Mouse (Mus musculus) forebrain, embryonic 14.5 days (tissue): ENCODE data around the gene Zc3h7a. TPM values are rescaled to one million over a fixed set of nuclear protein-coding genes. Genes with fewer than 3 reads are reported as not detected.

Source experiments
- ATAC-seq: fragments of 200-750 bp; cut with Nextera tagmentation; 2 replicates; pipeline ENCODE4 v1.8.0; 2017; ENCODE audit warnings: mild to moderate bottlenecking, moderate library complexity
- DNase-seq: peaks from one replicate; pipeline ENCODE4 v3.0.0-alpha.2; 2015; ENCODE audit warnings: low spot score
- H3K27ac ChIP-seq: fragments of 300-500 bp; sonication (generic); 2 replicates; pipeline ENCODE4 v1.5.1; 2014; ENCODE audit warnings: low read depth, mild to moderate bottlenecking, control low read depth, low read length, moderate library complexity
- H3K27me3 ChIP-seq: fragments of 300-500 bp; sonication (generic); replicated peaks from 2 replicates; pipeline ENCODE4 v1.6.1; 2014; ENCODE audit warnings: low read length, control low read depth, mixed read lengths; ENCODE audit not compliant: control insufficient read depth, insufficient read depth
- H3K36me3 ChIP-seq: fragments of 300-500 bp; sonication (generic); 2 replicates; pipeline ENCODE4 v1.6.1; 2014; ENCODE audit warnings: low read length, control low read depth; ENCODE audit not compliant: control insufficient read depth, insufficient read depth
- H3K4me1 ChIP-seq: fragments of 300-500 bp; sonication (generic); 2 replicates; pipeline ENCODE4 v1.6.1; 2014; ENCODE audit warnings: antibody characterized with exemption, low read length, control low read depth; ENCODE audit not compliant: control insufficient read depth, insufficient read depth
- H3K4me2 ChIP-seq: fragments of 300-500 bp; sonication (generic); 2 replicates; pipeline ENCODE4 v1.6.1; 2014; ENCODE audit warnings: mild to moderate bottlenecking, control low read depth, low read length
- H3K4me3 ChIP-seq: fragments of 300-500 bp; sonication (generic); 2 replicates; pipeline ENCODE4 v1.5.1; 2014; ENCODE audit warnings: low read depth, low read length, control low read depth
- H3K9ac ChIP-seq: fragments of 300-500 bp; sonication (generic); 2 replicates; pipeline ENCODE4 v1.6.1; 2014; ENCODE audit warnings: mild to moderate bottlenecking, low read length, control low read depth, moderate library complexity
- H3K9me3 ChIP-seq: fragments of 300-500 bp; sonication (generic); replicated peaks from 2 replicates; pipeline ENCODE4 v1.6.1; 2016; ENCODE audit warnings: low read length, control low read depth, mixed read lengths; ENCODE audit not compliant: control insufficient read depth
- WGBS: fragments of 180-500 bp; shearing (Covaris S2); extraction: QIAGEN DNeasy Blood & Tissue Kit; methylation state at CpG from one replicate; pipeline ENCODE4 v1.1.7; 2014; 5-methylcytosine and 5-hydroxymethylcytosine counted together
- microRNA-seq: library from miRNA; unstranded; fragments of <30 nt; microRNA quantifications from one replicate; pipeline ENCODE4, GENCODE M21; 2016
- polyA plus RNA-seq: library from polyadenylated mRNA; unstranded; fragments of >200 nt; fragmentation: Nextera tagmentation; extraction: Ambion mirVana; gene quantifications from 2 replicates; pipeline ENCODE4 v1.2.1, GENCODE M21; 2014

Gene Zc3h7a
- polyA plus RNA-seq, 1 experiment from 2014 or later: 58.0 TPM

- Histone ChIP-seq H3K36me3 (peaks cover 53% of the 10 kb centered on the region), H3K9me3 (no peaks in the 10 kb centered on the region), H3K4me2 (no peak overlapping the region), H3K27ac (no peak overlapping the region), H3K27me3 (no peaks in the 10 kb centered on the region), H3K9ac (no peak overlapping the region), H3K4me3 (no peak overlapping the region), H3K4me1 (peaks cover 18% of the 10 kb centered on the region; the same call in 1 of the 2 replicates)
- DNase-seq: no peak
- no peak for ATAC-seq
- 76% methylated on average over 10 of the region's 10 CpGs for WGBS
These were observed 85.2 kb downstream of the Zc3h7a start for GRCm38 (mm10) chr16:11090836-11091570.

- Histone ChIP-seq H3K9ac (no peak overlapping the region), H3K4me1 (peaks cover 18% of the 10 kb centered on the region; the same call in 1 of the 2 replicates), H3K4me2 (no peak overlapping the region), H3K4me3 (no peak overlapping the region), H3K27ac (0 out of 2 replicates have a peak overlapping the region, but pooled peaks have one; percentile 29), H3K9me3 (no peaks in the 10 kb centered on the region), H3K27me3 (no peaks in the 10 kb centered on the region), H3K36me3 (peaks cover 79% of the 10 kb centered on the region)
- DNase-seq (peak; percentile 79), ATAC-seq (peak; percentile 78)
- 13% methylated on average over 5 of the region's 5 CpGs for WGBS
These were observed 89.2 kb downstream of the Zc3h7a start for GRCm38 (mm10) chr16:11086856-11087588.

Small RNA genes lying within 50 kb of the gene (microRNA-seq; reads per million reads assigned to microRNA genes)
- 15.1 reads per million, percentile 36 among the genes with 10 or more reads in this experiment for gene Gm23935

Other genes starting within 250 kb of the Zc3h7a start
- gene Snn, start 115.4 kb downstream of the Zc3h7a start, polyA plus RNA-seq: 170 and 171 TPM in 2 replicates
- gene Litaf, start 110.2 kb downstream of the Zc3h7a start, polyA plus RNA-seq: 41.4 and 44.5 TPM in 2 replicates
- 23.8 and 25.0 TPM in 2 replicates for gene Txndc11, start 41.7 kb downstream of the Zc3h7a start, polyA plus RNA-seq
- gene Rsl1d1, start 26.9 kb upstream of the Zc3h7a start, polyA plus RNA-seq: 192 and 195 TPM in 2 replicates
- 50.7 and 61.9 TPM in 2 replicates for gene Gspt1, start 77.9 kb upstream of the Zc3h7a start, polyA plus RNA-seq
- gene Tnfrsf17, start 137.4 kb upstream of the Zc3h7a start, polyA plus RNA-seq: not detected in 2 replicates
- gene Snx29, start 146.5 kb upstream of the Zc3h7a start, polyA plus RNA-seq: 3.8 and 7.7 TPM in 2 replicates